ENCODE assay signal across 9 mouse cellular contexts in the genomic region with DNA sequence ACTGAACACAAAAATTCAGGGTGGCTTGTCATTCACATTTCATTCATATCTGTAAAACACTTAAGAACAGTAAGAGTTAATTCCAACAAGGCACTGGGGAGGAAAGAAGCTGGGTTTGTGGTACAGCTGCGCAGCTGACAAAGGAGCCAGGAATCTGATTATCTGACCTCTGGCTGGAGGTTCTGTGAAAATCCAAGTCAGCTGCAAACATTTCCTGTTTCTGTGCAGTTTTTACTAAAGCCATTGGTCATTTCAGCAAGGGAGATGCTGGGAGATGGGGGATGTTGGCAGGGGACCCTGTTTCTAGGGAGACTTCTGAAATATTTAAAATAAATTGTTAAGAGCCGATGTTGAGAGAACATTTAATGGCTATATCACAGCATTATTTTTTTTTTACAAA.
A peak's percentile ranks its signal among the peaks of the same experiment; 100 is the strongest.
DNase-seq lines count a peak whose midpoint lies in the region; ATAC-seq and TF ChIP-seq lines count a peak whose summit lies in the region.
"Had no signal": no experiment of that assay in that cellular context is flagged by ENCODE, and none has a peak within 500 bp of the region (broad histone marks: within the 10 kb centered on the region; RNA-seq: fewer than 3 reads in every experiment).

No protein-coding gene starts in this region.

- no peaks in the 10 kb centered on the region for H3K36me3 ChIP-seq in heart, embryonic 12.5 days
- no peaks in the 10 kb centered on the region for H3K36me3 ChIP-seq in intestine, embryonic 16.5 days (ENCODE audit: control insufficient read depth, insufficient read depth, low read length)
- H3K36me3 ChIP-seq in midbrain, embryonic 14.5 days (ENCODE audit: control insufficient read depth, insufficient read depth, low read length): no peaks in the 10 kb centered on the region
- H3K36me3 ChIP-seq: embryonic facial prominence, embryonic 12.5 days had no signal

- CTCF ChIA-PET in Patski (lab: Charles Lee): no interaction called here

- no peaks in the 10 kb centered on the region for H3K27me3 ChIP-seq in heart, embryonic 12.5 days (replicated peaks)
- H3K27me3 ChIP-seq in Patski: no peaks in the 10 kb centered on the region
- no peaks in the 10 kb centered on the region for H3K27me3 ChIP-seq in intestine, embryonic 16.5 days (replicated peaks; ENCODE audit: control insufficient read depth, insufficient read depth, low read length)
- H3K27me3 ChIP-seq in midbrain, embryonic 14.5 days (ENCODE audit: control insufficient read depth, insufficient read depth, low read length): no peaks in the 10 kb centered on the region
- H3K27me3 ChIP-seq: embryonic facial prominence, embryonic 12.5 days had no signal

- H3K9me3 ChIP-seq in heart, embryonic 12.5 days (replicated peaks): no peaks in the 10 kb centered on the region
- H3K9me3 ChIP-seq in intestine, embryonic 16.5 days (ENCODE audit: control insufficient read depth, low read length): no peaks in the 10 kb centered on the region
- no peaks in the 10 kb centered on the region for H3K9me3 ChIP-seq in midbrain, embryonic 14.5 days (ENCODE audit: control insufficient read depth, low read length)
- H3K9me3 ChIP-seq: embryonic facial prominence, embryonic 12.5 days had no signal

- TF ChIP-seq CTCF in Patski (IDR thresholded peaks at IDR 0.05): no peak
- no peak for TF ChIP-seq CTCF in layer of hippocampus, adult 2 months (conservative IDR thresholded peaks at IDR 0.05)

- H3K4me1 ChIP-seq in heart, embryonic 12.5 days (replicated peaks): peaks cover 8% of the 10 kb centered on the region
- H3K4me1 ChIP-seq in intestine, embryonic 16.5 days (ENCODE audit: control insufficient read depth, insufficient read depth, low read length): 0 out of 2 replicates have a peak, but pooled peaks cover 3% of the 10 kb centered on the region
- H3K4me1 ChIP-seq in midbrain, embryonic 14.5 days (ENCODE audit: control insufficient read depth, insufficient read depth, low read length): 0 out of 2 replicates have a peak, but pooled peaks cover 3% of the 10 kb centered on the region

- no peak overlapping the region for H3K27ac ChIP-seq in heart, embryonic 12.5 days (ENCODE audit: poor library complexity, severe bottlenecking)
- H3K27ac ChIP-seq in intestine, embryonic 16.5 days (ENCODE audit: low read length): peak overlapping the region; percentile 10
- H3K27ac ChIP-seq in midbrain, embryonic 14.5 days (replicated peaks; ENCODE audit: low read depth, low read length): no peak overlapping the region
- no peak overlapping the region for H3K27ac ChIP-seq in layer of hippocampus, adult 2 months
- H3K27ac ChIP-seq: embryonic facial prominence, embryonic 12.5 days had no signal

- no peak for ATAC-seq in heart, embryonic 12.5 days (ENCODE audit: insufficient number of reproducible peaks, low FRiP score)
- peak; percentile 51 for ATAC-seq in Patski
- no peak for ATAC-seq in intestine, embryonic 16.5 days
- no peak for ATAC-seq in midbrain, embryonic 14.5 days (ENCODE audit: low FRiP score, low TSS enrichment)

- no peak overlapping the region for H3K4me2 ChIP-seq in heart, embryonic 12.5 days
- H3K4me2 ChIP-seq in intestine, embryonic 16.5 days (ENCODE audit: low read depth, low read length): no peak overlapping the region
- H3K4me2 ChIP-seq in midbrain, embryonic 14.5 days (ENCODE audit: low read length): no peak overlapping the region
- H3K4me2 ChIP-seq: embryonic facial prominence, embryonic 12.5 days had no signal

- H3K9ac ChIP-seq in heart, embryonic 12.5 days: no peak overlapping the region
- H3K9ac ChIP-seq in intestine, embryonic 16.5 days (ENCODE audit: low read depth, low read length): no peak overlapping the region
- no peak overlapping the region for H3K9ac ChIP-seq in midbrain, embryonic 14.5 days (replicated peaks; ENCODE audit: low read length)
- H3K9ac ChIP-seq: embryonic facial prominence, embryonic 12.5 days had no signal

- H3K4me3 ChIP-seq in heart, embryonic 12.5 days: no peak overlapping the region
- H3K4me3 ChIP-seq in intestine, embryonic 16.5 days (ENCODE audit: low read length): no peak overlapping the region
- H3K4me3 ChIP-seq in midbrain, embryonic 14.5 days (replicated peaks; ENCODE audit: low read depth, low read length): no peak overlapping the region
- no peak overlapping the region for H3K4me3 ChIP-seq in layer of hippocampus, adult 2 months
- H3K4me3 ChIP-seq: embryonic facial prominence, embryonic 12.5 days had no signal

- WGBS in heart, embryonic 12.5 days: 38% methylated on average over 2 of the region's 2 CpGs
- 31% methylated on average over 2 of the region's 2 CpGs for WGBS in intestine, embryonic 16.5 days
- 24% methylated on average over 2 of the region's 2 CpGs for WGBS in midbrain, embryonic 14.5 days

- DNase-seq in heart, adult 9 months (ENCODE audit: low spot score in 2 of 2): peak; percentile 3 to 36
- no peak for DNase-seq in Patski (ENCODE audit: low read depth, low spot score)
- peak; percentile 32 for DNase-seq in midbrain, embryonic 14.5 days
- DNase-seq in frontal cortex, postnatal 25 days (ENCODE audit: low spot score in 2 of 2): no peak
- DNase-seq in thymus, adult 18-20 months: no peak
- DNase-seq in layer of hippocampus, adult 2 months (ENCODE audit: low spot score in 2 of 2): no peak

- POLR2A ChIA-PET in Patski (lab: Charles Lee): no interaction called here

- in situ Hi-C loops in Patski (cut with MboI; ENCODE audit: low pct_unique_long_range_greater_than_20kb): no loop called here

Comparison
In these comparisons a context has a peak if more than half of its experiments do, and no peak if none do; other contexts are left out.
1. DNase-seq: peak in heart, adult 9 months (2 of 2) and midbrain, embryonic 14.5 days (single experiment); none in Patski (single experiment), frontal cortex, postnatal 25 days (0 of 2), thymus, adult 18-20 months (0 of 2) and layer of hippocampus, adult 2 months (0 of 2).